Mouse (Mus musculus): ENCODE results near the gene Nlrc5.
A peak's percentile ranks its signal among the peaks of the same experiment; 100 is the strongest.

The Nlrc5 gene

DNA sequence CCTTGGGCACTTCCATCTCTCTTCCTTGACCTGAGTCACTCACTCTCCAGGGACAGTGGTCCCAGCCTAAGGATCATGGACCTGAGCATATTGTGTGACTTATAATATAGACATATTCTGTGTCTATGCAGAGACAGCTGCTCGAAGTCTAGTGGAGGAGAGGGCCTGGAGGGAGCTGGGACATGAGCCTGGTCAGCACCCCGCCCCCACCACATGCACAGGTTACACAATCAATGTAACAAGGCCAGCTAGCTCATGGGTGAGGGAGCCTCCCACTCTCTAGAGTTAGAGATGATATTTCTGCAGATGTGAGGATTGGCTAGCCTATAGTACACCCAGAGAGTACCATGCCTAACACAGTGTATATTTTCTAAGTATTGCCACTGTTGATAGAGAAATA lies 36.6 kb downstream of the Nlrc5 start:
- no peak for DNase-seq (ENCODE audit: low spot score in 2 of 2)

GRCm38 (mm10) chr8:94471281-94471680 lies 37.1 kb downstream of the Nlrc5 start:
- no peak for DNase-seq (ENCODE audit: low spot score in 2 of 2)

DNA sequence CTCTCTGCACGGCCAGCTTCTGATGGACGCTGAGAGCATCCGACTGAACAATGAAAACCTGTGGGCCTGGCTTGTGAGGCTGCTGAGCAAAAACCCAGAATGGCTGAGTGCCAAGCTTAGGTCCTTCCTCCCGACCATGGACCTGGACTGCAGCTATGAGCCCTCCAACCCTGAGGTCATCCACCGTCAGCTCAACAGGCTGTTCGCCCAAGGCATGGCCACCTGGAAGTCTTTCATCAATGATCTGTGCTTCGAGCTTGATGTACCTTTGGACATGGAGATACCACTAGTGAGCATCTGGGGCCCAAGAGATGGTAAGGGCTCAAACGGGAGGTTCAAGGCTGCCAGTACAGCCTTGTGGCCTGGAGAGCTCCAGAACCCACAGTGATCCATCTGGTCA lies 38.6 kb downstream of the Nlrc5 start:
- DNase-seq (ENCODE audit: low spot score in 2 of 2): no peak

GRCm38 (mm10) chr8:94473431-94473830 lies 39.3 kb downstream of the Nlrc5 start:
- no peak for DNase-seq (ENCODE audit: low spot score in 2 of 2)

GRCm38 (mm10) chr8:94475786-94476185 lies 41.6 kb downstream of the Nlrc5 start:
- DNase-seq (ENCODE audit: low spot score in 2 of 2): no peak

GRCm38 (mm10) chr8:94476846-94477245 lies 42.7 kb downstream of the Nlrc5 start:
- DNase-seq (ENCODE audit: low spot score in 2 of 2): no peak

DNA sequence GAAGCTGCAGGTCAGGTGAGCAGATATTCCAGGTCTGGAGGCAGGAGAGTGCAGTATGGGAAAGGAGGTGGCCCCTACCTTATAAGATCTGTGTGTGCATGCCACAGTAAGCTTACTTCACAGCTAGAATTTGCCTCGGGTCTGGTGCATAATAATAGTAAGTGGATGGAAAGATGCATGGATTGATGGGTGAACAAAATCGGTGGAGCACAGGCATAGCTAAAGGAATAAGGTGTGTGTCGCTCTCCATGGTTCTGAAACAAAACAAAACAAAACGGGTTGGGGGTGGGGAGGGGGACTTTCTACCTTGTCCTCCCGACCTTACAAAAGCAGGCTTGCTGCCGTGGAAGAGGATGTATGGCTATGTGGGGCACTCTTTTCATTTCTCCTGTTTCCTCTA lies 47.9 kb downstream of the Nlrc5 start:
- DNase-seq (ENCODE audit: low spot score in 2 of 2): no peak

- DNase-seq (ENCODE audit: low spot score in 2 of 2): no peak
These were observed 51.1 kb downstream of the Nlrc5 start for GRCm38 (mm10) chr8:94485288-94485687.

- no peak for DNase-seq (ENCODE audit: low spot score in 2 of 2)
These were observed 51.7 kb downstream of the Nlrc5 start for GRCm38 (mm10) chr8:94485882-94486281.

DNA sequence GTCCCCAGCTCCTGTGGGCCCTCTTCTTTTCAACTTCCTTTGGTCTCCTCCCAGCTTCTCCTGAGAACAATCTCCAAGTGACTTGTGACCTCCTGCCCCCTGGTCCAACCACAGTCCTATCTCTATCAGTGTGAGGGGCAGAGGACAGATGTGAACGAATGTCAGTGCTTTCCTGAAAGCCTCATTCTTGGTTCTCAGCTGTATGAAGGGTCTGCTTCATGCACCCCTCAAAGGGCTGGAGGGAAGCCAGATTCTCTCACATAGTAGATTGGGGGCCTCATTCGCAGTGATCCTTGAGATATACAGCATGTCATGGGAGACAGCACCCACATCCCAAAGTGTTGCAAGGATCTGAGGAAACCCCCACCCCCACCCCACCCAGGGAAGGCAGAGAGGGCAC lies 53.9 kb downstream of the Nlrc5 start:
- no peak for DNase-seq (ENCODE audit: low spot score in 2 of 2)

- DNase-seq (ENCODE audit: low spot score in 2 of 2): no peak
These were observed 55.8 kb downstream of the Nlrc5 start for GRCm38 (mm10) chr8:94489809-94490483.

DNA sequence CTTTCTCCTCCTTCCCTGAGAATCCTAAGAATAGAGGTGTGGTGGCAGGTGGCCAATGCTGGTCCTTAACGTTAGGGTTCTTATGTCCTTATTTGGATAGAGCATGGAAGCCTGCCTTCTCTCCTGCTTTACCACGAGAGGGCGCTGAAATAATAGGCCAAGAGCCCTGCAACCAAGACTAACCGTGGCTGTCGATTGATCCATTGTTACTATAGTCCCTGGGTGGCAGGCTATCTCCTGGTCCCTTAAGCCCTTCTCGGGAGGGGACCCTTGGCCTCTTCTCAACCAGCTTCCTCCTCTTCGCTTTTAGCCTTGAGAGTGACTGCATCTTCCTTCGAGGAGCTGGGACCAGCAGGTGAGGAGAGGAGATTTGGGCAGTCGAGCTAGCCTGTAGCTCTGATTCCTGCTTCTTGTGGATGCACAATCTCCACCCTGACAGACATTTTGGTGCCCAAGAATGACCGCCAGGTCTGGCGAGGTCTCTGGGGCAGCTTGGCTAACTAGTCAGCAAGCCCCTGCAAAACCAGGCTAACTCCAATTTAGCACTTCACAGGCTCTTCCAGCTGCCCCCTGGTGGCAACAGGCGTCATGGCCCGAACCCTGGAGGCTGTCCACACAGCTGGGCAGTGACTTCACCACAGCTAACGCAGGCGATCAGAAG lies 58.0 kb downstream of the Nlrc5 start:
- peak; percentile 55 to 56 for DNase-seq (ENCODE audit: low spot score in 2 of 2)

GRCm38 (mm10) chr8:94493240-94493639 lies 59.1 kb downstream of the Nlrc5 start:
- DNase-seq (ENCODE audit: low spot score in 2 of 2): no peak

DNA sequence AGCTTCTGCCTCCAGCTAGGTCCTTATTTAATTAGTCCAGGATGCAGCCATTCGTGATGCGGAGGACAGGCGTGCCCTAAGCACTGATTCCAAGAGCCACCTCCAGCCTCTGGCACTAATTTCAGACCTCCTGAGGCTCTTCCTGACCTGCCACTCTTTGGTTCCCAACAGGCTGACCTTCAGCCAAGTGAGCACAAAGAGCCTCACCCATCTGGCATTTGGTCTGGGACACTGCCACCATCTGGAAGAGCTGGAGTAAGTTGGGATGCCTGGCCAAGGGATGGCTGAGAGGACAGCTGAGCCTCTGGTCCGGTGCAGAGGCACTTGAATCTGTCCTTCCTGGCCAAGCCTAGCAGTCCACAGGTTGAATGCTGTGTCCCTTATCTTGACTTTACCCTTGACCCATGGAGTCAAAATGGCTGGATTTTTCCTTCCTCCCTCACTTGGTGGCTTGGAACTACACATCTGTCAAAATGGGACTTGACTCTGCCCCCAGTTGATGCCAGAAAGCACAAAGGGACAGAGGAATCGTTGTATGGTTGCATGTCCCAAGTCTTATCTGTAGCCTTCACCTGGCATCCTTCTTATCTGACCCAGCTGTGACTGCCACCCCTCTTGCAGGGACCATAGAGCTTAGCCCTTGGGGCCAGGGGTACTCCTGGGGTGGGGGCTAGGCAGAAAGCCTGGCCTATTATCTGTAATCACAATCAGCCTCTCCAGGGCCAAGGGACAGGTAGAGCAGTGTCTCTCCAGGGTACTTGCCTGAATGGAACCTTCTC lies 81.5 kb downstream of the Nlrc5 start:
- no peak for DNase-seq (ENCODE audit: low spot score in 2 of 2)

GRCm38 (mm10) chr8:94516209-94516593 lies 82.0 kb downstream of the Nlrc5 start:
- no peak for DNase-seq (ENCODE audit: low spot score in 2 of 2)

DNA sequence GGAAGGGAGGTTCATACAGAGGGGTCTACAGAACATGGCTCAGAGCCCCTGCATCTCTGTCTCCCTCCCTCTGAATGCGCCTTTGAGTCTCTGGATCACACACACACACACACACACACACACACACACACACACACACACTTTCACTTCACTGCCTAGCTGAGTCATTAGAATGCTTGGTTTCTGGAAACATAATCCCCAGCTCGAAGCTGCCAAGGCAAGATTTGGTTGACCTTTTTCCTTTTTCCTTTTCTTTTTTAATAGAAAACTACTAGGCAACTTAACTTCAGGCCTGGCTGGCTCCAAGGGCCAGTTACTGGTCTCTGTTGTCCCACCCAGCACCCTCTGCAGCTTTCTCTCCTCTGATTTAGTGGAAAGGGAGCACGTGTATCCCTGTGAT lies 82.6 kb downstream of the Nlrc5 start:
- DNase-seq (ENCODE audit: low spot score in 2 of 2): no peak

DNA sequence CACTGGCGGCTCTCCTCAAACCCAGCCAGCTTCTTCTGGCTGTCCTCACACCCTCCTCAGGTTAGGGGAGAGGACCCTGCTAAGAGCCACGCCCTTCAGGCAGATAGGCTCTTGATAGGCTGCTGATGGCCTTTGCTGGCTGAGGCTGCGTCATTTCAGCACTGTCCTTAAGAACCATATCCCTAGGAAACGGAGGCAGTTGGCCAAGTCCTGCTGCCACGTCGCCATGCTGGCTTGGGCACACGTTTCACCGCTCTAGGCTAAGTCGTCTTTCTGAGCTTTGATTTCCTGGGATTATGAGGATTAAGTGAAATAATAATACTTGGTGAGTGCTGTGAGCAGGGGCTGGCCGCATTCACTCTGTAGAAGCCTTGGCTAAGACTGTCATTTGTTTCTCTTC lies 84.2 kb downstream of the Nlrc5 start:
- no peak for DNase-seq (ENCODE audit: low spot score in 2 of 2)

DNA sequence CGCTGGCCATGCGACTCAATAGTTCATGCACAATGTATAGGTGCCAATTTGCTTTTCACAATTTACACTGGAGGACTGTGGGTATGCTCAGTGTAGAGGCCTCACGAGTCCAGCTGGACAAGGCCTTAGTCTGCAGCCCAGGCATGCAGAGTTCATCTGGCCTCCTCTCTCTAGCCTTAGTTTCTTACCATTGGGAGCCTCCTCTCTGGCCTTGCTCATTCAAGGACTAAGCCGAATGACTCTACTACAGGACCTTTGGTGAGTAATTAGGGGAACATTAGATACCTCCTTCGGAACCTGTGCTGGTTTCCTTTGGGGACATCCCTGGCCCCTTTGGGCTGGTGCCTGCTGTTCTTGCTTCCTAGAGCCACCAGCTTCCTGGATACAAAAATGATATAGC lies 84.9 kb downstream of the Nlrc5 start:
- no peak for DNase-seq (ENCODE audit: low spot score in 2 of 2)

DNA sequence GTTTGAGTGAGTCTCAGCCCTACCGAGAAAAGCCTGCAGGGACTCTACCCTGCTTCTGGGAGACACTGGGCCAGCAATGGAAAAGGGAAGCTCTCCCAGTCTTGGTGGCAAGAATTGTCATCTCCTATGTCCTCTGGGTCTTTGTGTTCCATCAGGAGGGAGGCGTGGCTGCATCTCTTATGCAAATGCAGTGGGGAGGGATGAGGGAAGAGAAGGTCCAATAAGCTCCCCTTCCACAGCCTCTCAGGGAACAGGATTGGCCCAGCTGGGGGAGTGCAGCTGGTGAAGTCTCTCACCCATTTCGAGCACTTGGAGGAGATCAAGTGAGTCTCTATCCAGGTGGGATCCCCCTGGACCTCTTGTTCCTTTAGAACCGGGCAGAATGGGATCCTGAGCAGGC lies 87.3 kb downstream of the Nlrc5 start:
- DNase-seq (ENCODE audit: low spot score in 2 of 2): no peak

DNA sequence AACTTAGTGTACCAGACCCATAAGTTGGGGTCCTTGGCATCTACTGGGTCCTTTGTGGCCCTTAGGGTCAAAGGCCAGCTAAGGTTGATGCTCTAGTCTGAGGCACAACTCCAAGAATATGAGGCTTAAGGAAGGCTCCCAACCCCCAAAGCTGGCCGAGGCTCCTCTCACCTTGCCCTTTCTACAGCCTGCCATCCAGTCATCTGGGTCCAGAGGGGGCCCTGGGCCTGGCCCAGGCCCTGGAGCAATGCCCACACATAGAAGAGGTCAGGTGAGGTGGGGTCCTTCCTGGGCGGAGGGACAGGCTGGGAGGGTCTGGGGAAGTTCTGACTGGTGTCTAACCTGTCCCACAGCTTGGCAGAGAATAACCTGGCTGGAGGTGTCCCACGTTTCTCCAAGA lies 88.3 kb downstream of the Nlrc5 start:
- DNase-seq (ENCODE audit: low spot score in 2 of 2): no peak

GRCm38 (mm10) chr8:94524554-94524953 lies 90.4 kb downstream of the Nlrc5 start:
- no peak for DNase-seq (ENCODE audit: low spot score in 2 of 2)

- no peak for DNase-seq (ENCODE audit: low spot score in 2 of 2)
These were observed 93.0 kb downstream of the Nlrc5 start for GRCm38 (mm10) chr8:94527178-94527577.

- DNase-seq (ENCODE audit: low spot score in 2 of 2): peak in 1 of 2 experiments; percentile 35
These were observed 94.1 kb downstream of the Nlrc5 start for GRCm38 (mm10) chr8:94528245-94528644.

All from frontal cortex, postnatal 25 days (tissue).